8 mouse cellular contexts compared by ENCODE assay signal in the genomic region with DNA sequence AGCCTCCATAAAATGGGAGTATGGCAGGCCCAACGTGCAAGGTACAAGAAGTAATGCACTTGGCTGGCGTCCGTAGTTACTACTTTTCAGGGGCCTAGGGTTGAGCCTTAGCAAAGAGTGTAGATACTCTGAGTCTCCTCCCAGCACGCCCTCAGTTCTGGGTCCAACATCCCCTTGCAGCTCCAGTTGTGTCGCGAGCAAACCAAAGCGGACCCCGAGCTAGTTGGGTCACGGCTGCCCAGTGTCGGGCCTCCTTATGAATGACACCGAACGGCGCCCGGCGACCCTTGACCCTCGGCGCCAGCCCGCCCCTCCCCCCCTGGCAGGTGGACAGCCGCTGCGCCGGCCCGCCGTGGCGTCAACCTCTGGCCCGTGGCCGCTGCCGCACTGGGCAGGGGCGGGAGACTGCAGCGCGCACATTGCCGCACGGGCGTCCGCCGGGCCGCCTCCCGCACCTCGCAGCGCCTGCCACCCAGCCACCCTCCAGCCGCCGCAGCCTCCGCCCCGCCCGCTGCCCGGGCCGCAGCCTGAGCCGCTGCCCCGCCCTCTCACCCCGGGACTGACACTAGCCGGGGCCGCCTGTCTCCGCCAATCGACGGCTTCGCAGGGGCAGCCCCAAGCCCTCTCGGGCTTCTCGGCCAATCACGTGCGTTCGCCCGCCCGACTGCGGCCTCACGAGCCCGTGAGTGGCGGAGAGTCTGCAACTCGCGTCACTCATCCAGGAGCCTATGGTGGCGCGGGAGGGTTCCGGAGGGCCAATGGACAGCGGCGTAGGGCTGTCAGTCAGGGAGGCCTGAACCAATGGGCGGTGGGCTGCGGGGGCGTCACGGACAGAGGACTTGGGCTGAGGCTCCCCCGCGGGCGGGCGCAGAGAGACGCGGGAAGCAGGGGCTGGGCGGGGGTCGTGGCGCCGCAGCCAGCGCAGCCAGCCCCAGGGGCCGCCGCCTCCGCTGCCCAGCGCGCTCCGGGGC. TPM values are rescaled to one million over a fixed set of nuclear protein-coding genes. Genes with fewer than 3 reads are reported as not detected.
A peak's percentile ranks its signal among the peaks of the same experiment; 100 is the strongest.
DNase-seq lines count a peak whose midpoint lies in the region; ATAC-seq lines count a peak whose summit lies in the region.

A gene (plus strand): TSS at position 844 of the 971 bp plus-strand sequence.

- DNase-seq in adipocyte (ENCODE audit: low spot score) = peak; percentile 99
- peak; percentile 99 for DNase-seq in embryo, embryonic 10 days (ENCODE audit: low spot score)
- DNase-seq in gastrocnemius, postnatal 10 days = peak; percentile 94
- peak; percentile 98 for DNase-seq in induced T-regulatory cell, adult 2 months (ENCODE audit: low read depth)
- peak; percentile 99 for DNase-seq in left cerebral cortex, adult 9 months (ENCODE audit: low spot score in 2 of 2)
- DNase-seq in right cerebral cortex, postnatal 14 days = peak; percentile 99
- DNase-seq in urinary bladder, postnatal 36 days (ENCODE audit: low spot score in 2 of 2) = peak; percentile 92 to 98

- ATAC-seq in megakaryocyte progenitor cell, adult 5-6 weeks (replicated peaks; ENCODE audit: poor library complexity) = peak; percentile 97

RNA-seq across cellular contexts. Expression of the gene that starts here (rescaled TPM):
- total RNA-seq in gastrocnemius, postnatal 10 days (2021) = 100 to 1,000 TPM; 490 to 518 TPM
- total RNA-seq in megakaryocyte progenitor cell, adult 5-6 weeks (2015) = 23.8 and 24.8 TPM in 2 replicates
- total RNA-seq in megakaryocyte progenitor cell, adult 5-6 weeks (2017) = 22.4 and 24.0 TPM in 2 replicates

Comparison
In these comparisons a context has a peak if more than half of its experiments do, and no peak if none do; other contexts are left out.
1. Peak in every context shown above with its lines: DNase-seq and ATAC-seq.
2. RNA of the gene that starts here (total RNA-seq): 490 to 518 TPM in gastrocnemius, postnatal 10 days; 22.4 to 24.8 TPM in megakaryocyte progenitor cell, adult 5-6 weeks; every median in the first group is over 10 times any median in the second.